31 mouse cellular contexts compared by ENCODE assay signal in genomic region chr16:46407997-46408396, GRCm38 (mm10).
"Had no signal": no experiment of that assay in that cellular context is flagged by ENCODE, and none has a peak within 500 bp of the region (broad histone marks: within the 10 kb centered on the region; RNA-seq: fewer than 3 reads in every experiment).

No protein-coding gene starts in this region.

- H3K27ac ChIP-seq: limb, embryonic 12.5 days; limb, embryonic 13.5 days; limb, embryonic 15.5 days; liver, embryonic 12.5 days; liver, embryonic 13.5 days; liver, embryonic 14.5 days; liver, embryonic 15.5 days; lung, embryonic 15.5 days; macrophage; midbrain, embryonic 10.5 days; midbrain, embryonic 12.5 days; midbrain, embryonic 13.5 days; midbrain, embryonic 15.5 days; neural tube, embryonic 12.5 days had no signal

- DNase-seq: left cerebral cortex, postnatal 4 days; liver; liver, embryonic 13.5 days; liver, postnatal 0 days; lung, adult 18-20 months; lung, adult 2 months; lung, embryonic 14.5 days; lung, postnatal 10 days; lung, postnatal 14 days; lung, postnatal 36 days; lung, postnatal 4 days; midbrain, embryonic 14.5 days had no signal

- H3K4me2 ChIP-seq: limb, embryonic 12.5 days; limb, embryonic 13.5 days; limb, embryonic 15.5 days; liver, embryonic 11.5 days; liver, embryonic 12.5 days; liver, embryonic 13.5 days; liver, embryonic 15.5 days; lung, embryonic 14.5 days; lung, embryonic 15.5 days; midbrain, embryonic 11.5 days; midbrain, embryonic 12.5 days; midbrain, embryonic 13.5 days; midbrain, embryonic 15.5 days; neural tube, embryonic 12.5 days had no signal

- ATAC-seq: liver, embryonic 12.5 days; liver, postnatal 0 days; lung, postnatal 0 days; midbrain, embryonic 13.5 days; midbrain, embryonic 15.5 days; midbrain, embryonic 16.5 days had no signal

- H3K9ac ChIP-seq: limb, embryonic 12.5 days; limb, embryonic 13.5 days; limb, embryonic 15.5 days; liver, embryonic 12.5 days; liver, embryonic 13.5 days; liver, embryonic 14.5 days; liver, embryonic 15.5 days; liver, postnatal 0 days; lung, embryonic 14.5 days; lung, embryonic 15.5 days; midbrain, embryonic 12.5 days; midbrain, embryonic 13.5 days; midbrain, embryonic 15.5 days; neural tube, embryonic 12.5 days had no signal

- H3K36me3 ChIP-seq: limb, embryonic 12.5 days; limb, embryonic 13.5 days; limb, embryonic 15.5 days; liver, embryonic 12.5 days; liver, embryonic 13.5 days; liver, embryonic 15.5 days; lung, embryonic 15.5 days; midbrain, embryonic 12.5 days; midbrain, embryonic 15.5 days; neural tube, embryonic 12.5 days had no signal

- H3K9me3 ChIP-seq: limb, embryonic 12.5 days; limb, embryonic 13.5 days; limb, embryonic 15.5 days; liver, embryonic 12.5 days; liver, embryonic 13.5 days; liver, embryonic 15.5 days; lung, embryonic 15.5 days; midbrain, embryonic 10.5 days; midbrain, embryonic 12.5 days; midbrain, embryonic 13.5 days; midbrain, embryonic 15.5 days; neural tube, embryonic 12.5 days had no signal

- H3K4me3 ChIP-seq: limb, embryonic 12.5 days; limb, embryonic 13.5 days; limb, embryonic 15.5 days; liver, embryonic 12.5 days; liver, embryonic 13.5 days; liver, embryonic 15.5 days; lung, embryonic 15.5 days; megakaryocyte, embryonic 14.5 days; midbrain, embryonic 10.5 days; midbrain, embryonic 12.5 days; midbrain, embryonic 13.5 days; midbrain, embryonic 15.5 days; myocyte; neural tube, embryonic 12.5 days had no signal

- H3K27me3 ChIP-seq: limb, embryonic 12.5 days; limb, embryonic 13.5 days; limb, embryonic 15.5 days; liver, embryonic 12.5 days; liver, embryonic 13.5 days; liver, embryonic 15.5 days; lung, embryonic 15.5 days; megakaryocyte, embryonic 14.5 days; midbrain, embryonic 12.5 days; midbrain, embryonic 13.5 days; midbrain, embryonic 15.5 days; neural tube, embryonic 12.5 days had no signal

- H3K4me1 ChIP-seq: limb, embryonic 12.5 days; limb, embryonic 15.5 days; liver, embryonic 12.5 days; liver, embryonic 13.5 days; liver, embryonic 15.5 days; lung, embryonic 15.5 days; megakaryocyte, embryonic 14.5 days; neural tube, embryonic 12.5 days had no signal
